Mouse (Mus musculus) lung, postnatal 4 days (tissue): ENCODE measurements at regions not wholly inside any gene's neighbourhood (a gene's known extent, or its start where the extent isn't known, plus 50 kb on each side); places are given as distances from the start of the nearest gene placed in this dataset.
"Not testable (repeated sequence)": the region's sequence is repeated elsewhere in the genome, so short reads cannot be mapped to it uniquely, and the experiment has no call there.

Source experiments
- DNase-seq, 2 experiments: peaks; one replicate each; pipeline ENCODE4 v3.0.0; 2021

DNA sequence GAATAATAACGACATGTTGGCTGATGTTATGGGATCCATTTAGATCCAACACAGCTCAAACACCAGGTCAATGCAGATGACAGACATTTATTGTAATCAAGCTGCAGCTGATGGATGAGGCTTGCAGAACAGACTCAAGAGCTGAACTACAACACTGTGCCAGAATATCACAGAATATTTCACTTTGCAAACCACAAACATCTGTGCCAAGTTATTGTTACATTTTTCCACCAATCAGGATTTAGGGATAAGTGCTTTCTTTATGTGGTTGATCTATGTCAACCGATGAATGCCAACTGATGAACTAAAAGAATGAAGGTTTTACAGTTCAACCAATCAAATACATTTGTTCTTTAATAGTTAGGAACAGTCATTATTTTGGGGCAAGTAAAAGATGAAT, 63.9 kb upstream of the Tars start:
- no peak for DNase-seq

DNA sequence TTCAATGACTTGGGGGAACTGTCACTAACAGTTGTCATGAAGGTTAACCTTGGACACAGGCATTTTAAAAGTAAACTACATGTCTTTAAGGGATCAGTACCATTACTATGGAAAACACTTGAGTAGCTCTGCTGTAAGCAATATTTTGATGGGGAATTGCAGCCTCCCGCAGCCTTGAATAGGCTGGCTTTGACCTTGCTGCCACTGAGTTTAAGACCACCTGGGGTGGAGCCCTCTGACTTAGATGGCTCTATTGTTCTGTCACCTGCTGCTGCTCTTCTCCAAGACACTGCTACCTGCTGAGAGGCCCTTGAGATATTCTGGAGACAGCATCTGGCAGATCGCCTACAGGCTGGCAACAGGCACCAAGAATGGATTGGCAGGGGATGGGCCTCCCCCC, 62.1 kb upstream of the Tars start:
- DNase-seq = not testable (repeated sequence)

GRCm38 (mm10) chr15:11459306-11459705, 59.8 kb upstream of the Tars start:
- no peak for DNase-seq

GRCm38 (mm10) chr15:11457278-11457677, 57.8 kb upstream of the Tars start:
- DNase-seq = no peak

- no peak for DNase-seq
These were observed 56.5 kb upstream of the Tars start for GRCm38 (mm10) chr15:11455982-11456381.

- no peak for DNase-seq
These were observed 55.9 kb upstream of the Tars start for GRCm38 (mm10) chr15:11455366-11455785.

- DNase-seq = no peak
These were observed 54.5 kb upstream of the Tars start for GRCm38 (mm10) chr15:11453997-11454396.

DNA sequence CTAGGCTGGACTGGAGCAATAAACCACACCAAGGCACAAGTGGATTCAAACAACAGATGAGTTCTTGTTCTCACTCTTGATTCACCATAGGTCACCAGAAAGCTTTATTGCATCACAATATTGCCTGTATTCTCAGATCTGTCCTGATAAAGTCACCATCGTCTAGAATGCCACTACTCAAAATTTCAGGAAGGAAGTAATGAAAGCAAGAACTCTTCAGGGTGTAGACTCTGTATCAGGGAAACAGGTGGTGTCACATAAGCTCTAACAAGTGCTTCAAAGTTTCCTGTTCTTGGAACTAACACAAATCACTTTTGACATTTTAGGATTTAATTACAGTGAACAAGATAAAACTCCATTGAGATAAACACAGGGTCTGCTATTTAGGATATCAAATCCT, 52.2 kb upstream of the Tars start:
- no peak for DNase-seq
